Mouse (Mus musculus): ENCODE results near the gene Slain2. TPM values are rescaled to one million over a fixed set of nuclear protein-coding genes. Genes with fewer than 3 reads are reported as not detected.

Slain2 gene
- 100 to 1,000 TPM; 104 to 133 (median 117) TPM for total RNA-seq (2022)

- DNase-seq (ENCODE audit: low spot score in 2 of 2) = peak; percentile 98
These were observed at the start of gene Slain2 for GRCm38 (mm10) chr5:72913648-72914557. TSS of gene Slain2 (plus strand) at chr5:72914304.

- DNase-seq (ENCODE audit: low spot score in 2 of 2) = no peak
These were observed 49.4 kb upstream of the Slain2 start for GRCm38 (mm10) chr5:72864654-72865178.

GRCm38 (mm10) chr5:72866260-72866905, 47.7 kb upstream of the Slain2 start:
- no peak for DNase-seq (ENCODE audit: low spot score in 2 of 2)

DNA sequence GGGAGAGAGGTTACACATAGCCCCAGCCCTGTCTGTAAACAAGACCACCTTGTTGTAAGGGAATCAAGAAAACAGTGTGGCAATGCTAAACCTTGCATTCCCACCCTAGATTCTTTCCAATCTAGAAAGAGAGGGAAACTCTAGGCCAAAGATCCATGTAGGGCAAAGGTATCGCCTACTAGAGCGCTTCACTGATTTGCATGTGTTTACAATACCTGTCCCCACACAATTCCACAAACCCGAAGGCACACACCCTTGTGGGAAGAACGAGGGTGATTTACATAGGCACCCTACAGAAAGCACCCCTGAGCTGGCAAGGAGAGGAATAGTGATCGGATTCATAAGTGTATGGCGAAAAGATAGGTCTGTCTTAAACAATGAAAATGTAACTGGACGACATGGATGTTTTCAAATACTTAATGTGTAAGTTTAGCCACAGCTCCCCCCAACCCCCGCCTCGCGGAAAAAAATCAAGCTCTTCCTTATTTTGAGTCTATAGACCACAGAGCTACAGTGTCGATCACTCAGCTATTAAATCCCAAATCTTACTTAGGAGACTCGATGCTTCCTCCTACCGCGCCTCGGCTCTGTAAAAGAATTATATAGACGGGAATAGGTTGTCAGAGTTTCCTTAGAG, 47.0 kb upstream of the Slain2 start:
- no peak for DNase-seq (ENCODE audit: low spot score in 2 of 2)

DNA sequence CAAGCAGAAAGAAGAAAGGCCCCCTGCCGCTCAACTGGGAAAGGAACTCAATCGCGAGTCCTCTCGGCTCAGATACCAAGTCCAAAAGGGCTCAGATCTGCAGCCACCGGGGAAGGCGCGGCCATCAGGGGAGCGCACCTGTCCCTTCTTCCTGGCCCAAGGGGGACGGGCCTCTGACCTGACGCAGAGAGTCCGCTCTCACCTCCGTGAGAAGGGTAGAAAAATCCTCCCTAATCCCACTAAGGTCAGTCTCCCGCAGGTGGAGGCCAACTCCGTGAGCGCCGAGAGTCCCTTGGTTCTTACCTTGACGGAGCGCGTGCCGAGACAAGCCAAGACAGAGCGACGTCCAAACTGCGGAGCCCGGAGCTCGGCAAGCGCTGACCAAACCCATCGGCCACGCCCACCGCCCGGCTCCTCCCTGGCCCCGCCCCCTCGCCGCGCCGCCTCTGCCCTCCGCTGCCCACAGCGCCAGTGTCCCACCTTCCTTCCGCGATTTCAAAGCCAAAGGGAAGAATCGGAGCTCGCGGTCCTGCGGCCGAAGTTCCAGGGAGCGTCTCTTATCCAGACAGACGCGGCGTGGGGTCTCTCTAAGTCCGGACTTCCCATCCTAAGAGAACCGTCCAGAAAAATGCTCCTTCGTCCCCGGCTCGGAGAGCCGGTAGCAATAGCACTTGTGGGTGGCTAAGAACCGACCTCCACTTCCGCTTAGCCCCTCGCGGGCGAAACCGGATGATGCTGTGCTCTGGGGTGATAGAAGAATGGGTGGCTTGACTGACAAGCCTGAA, 45.8 kb upstream of the Slain2 start, which contains the start of gene Tec:
Gene Tec, minus strand, starts transcription at position 393 of the 785 bp plus-strand sequence.
- peak; percentile 75 to 81 for DNase-seq (ENCODE audit: low spot score in 2 of 2)

DNA sequence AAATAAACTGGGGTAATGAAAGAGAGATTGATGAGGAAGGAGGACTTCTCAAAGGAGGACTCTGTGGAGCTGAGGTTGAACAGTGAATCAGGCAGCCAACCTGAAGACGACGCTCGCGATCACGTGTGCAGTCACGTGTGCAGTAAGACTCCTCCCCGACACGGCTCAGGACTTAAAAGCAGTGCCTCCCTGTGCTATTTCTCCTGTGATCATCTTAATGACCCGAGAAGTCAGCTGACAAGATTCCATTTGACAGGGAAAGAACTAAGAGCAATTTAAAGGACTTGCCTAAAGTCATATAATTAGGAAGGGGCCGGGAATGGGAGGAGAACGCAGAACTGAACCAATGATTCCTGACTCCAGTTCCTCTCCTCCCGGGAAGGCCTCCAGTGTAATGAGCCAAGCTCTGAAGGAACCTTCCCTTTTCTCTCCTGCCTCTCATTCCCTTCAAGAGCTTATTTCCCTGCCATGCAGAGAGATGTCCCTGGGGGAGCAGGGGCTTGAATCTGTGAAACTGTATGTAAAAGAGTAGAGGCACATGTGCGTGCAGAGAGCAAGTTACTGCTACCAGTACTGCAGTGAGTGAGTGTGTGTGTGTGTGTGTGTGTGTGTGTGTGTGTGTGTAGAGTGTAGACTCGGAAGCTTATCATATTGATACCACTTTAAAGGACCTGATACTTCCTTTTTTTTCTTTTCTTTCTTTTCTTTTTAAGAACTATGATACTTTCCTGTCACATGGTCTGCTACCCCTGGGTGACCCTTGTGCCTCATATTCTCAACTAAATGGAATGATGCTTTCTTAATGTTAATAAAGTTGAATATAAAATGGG, 44.1 kb upstream of the Slain2 start:
- no peak for DNase-seq (ENCODE audit: low spot score in 2 of 2)

- DNase-seq (ENCODE audit: low spot score in 2 of 2) = no peak
These were observed 43.0 kb upstream of the Slain2 start for GRCm38 (mm10) chr5:72871114-72871513.

- no peak for DNase-seq (ENCODE audit: low spot score in 2 of 2)
These were observed 34.4 kb upstream of the Slain2 start for GRCm38 (mm10) chr5:72879736-72880135.

- no peak for DNase-seq (ENCODE audit: low spot score in 2 of 2)
These were observed 32.2 kb upstream of the Slain2 start for GRCm38 (mm10) chr5:72881748-72882411.

DNA sequence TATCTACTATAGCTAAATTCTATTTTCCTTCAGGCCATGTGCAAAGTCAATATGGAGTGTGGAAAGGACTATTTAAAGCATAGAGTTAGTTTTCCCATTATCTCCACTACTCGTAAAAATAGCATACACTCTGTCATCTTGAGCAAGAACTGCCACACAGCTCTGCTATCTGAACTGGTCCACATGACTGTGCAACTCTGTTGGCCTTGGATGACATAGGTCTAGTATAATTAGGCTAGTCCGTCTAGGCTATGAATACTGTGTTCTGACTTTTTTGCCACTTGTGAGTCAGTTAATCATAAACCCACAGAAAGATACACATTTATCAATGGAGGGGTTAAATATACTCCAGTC, 31.7 kb upstream of the Slain2 start:
- DNase-seq (ENCODE audit: low spot score in 2 of 2) = no peak

- DNase-seq (ENCODE audit: low spot score in 2 of 2) = no peak
These were observed 30.4 kb upstream of the Slain2 start for GRCm38 (mm10) chr5:72883706-72884105.

- no peak for DNase-seq (ENCODE audit: low spot score in 2 of 2)
These were observed 27.5 kb upstream of the Slain2 start for GRCm38 (mm10) chr5:72886458-72887222.

- DNase-seq (ENCODE audit: low spot score in 2 of 2) = no peak
These were observed 25.8 kb upstream of the Slain2 start for GRCm38 (mm10) chr5:72888260-72888659.

DNA sequence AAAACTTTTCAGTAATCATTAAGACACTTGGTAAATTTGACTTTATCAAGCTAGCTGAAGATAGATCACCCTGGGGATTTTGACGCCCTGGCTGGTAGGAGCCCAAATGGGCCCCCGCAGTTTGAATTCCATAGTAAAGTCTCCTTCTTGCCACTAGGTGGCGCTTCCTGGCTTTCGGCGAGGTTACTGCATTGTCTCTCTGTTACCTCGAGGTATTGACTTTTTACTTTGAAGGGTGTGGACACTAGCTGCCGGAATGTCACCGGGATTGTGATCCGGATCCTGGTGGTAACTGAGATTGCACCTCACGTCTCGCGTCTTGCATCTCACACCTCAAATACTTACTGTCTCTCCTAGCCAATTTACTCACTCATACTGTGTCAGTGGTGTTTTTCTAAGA, 22.6 kb upstream of the Slain2 start:
- DNase-seq (ENCODE audit: low spot score in 2 of 2) = peak in 1 of 2 experiments; percentile 15

DNA sequence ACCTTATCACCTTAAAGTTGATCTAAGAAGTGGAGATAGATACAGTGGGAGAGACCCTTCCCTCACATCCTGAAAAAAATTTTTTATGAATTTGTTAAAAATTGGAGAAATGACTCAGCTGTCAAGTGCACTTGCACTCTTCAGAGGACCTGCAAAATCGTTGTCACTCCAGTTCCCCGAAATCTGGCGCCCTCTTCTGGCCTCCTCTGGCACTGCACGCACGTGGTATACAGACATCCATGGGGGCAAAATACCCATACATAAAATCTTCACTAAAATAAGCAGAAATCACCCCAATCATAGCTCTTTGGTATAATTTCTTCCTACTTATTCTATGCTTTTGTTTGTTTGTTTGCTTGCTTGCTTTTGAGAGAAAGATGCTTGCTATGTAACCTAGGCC, 20.1 kb upstream of the Slain2 start:
- DNase-seq (ENCODE audit: low spot score in 2 of 2) = no peak

GRCm38 (mm10) chr5:72895261-72895660, 18.8 kb upstream of the Slain2 start:
- DNase-seq (ENCODE audit: low spot score in 2 of 2) = no peak

DNA sequence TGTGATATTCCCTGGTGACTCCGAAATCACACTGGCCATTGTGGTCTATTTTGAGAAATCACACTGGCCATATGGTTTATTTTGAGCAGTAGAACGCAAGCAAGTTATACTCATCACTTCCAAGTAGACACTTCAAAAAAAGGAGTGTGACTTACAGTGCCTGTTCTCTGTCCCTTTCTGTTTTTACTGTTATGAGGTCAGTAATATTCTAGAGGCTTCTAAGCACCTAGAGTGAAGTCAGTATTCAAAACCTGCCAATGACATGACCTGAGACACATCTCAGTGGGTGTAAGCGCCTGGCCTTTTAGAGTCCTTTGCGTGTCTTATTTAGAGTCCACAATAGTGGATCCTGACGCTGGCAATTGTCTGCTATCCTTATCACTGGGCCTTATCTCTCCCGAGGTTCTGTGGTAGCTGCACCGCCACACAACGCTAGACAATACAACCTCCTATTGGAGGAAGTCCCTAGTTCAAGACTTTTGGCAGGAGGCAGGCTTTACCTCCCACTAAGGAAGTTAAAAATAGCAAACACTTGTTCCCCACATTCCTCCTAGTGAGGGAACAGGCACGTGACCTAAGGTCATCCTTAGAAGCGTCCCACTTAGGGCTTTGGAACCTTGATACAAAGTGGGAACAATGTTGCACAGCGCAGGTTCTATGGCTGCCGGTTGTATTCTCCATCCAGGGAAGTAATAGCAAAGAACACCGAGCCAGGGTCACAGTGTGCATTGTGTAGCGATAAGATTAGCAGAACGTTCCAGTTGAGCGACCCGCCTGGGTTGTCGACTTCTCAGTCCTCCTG, 17.4 kb upstream of the Slain2 start:
- no peak for DNase-seq (ENCODE audit: low spot score in 2 of 2)

- no peak for DNase-seq (ENCODE audit: low spot score in 2 of 2)
These were observed 16.1 kb upstream of the Slain2 start for GRCm38 (mm10) chr5:72897998-72898397.
